Mouse (Mus musculus) brain, adult 2 months (tissue): ENCODE results near the gene Iqsec2.

Experiments
- DNase-seq: peaks from one replicate; pipeline ENCODE4 v3.0.0; 2011; ENCODE audit warnings: low read depth, low spot score

Gene Iqsec2

GRCm38 (mm10) chrX:152143941-152144741, at the start of gene Iqsec2:
Gene Iqsec2 (plus strand): TSS chrX:152144268.
- peak; percentile 46 for DNase-seq

- peak; percentile 36 for DNase-seq
These were observed 46.5 kb upstream of the Iqsec2 start for GRCm38 (mm10) chrX:152097572-152097971.

- no peak for DNase-seq
These were observed 22.4 kb upstream of the Iqsec2 start for GRCm38 (mm10) chrX:152121687-152122086.

GRCm38 (mm10) chrX:152130777-152131176, 13.3 kb upstream of the Iqsec2 start:
- peak; percentile 77 for DNase-seq

GRCm38 (mm10) chrX:152132029-152132428, 12.0 kb upstream of the Iqsec2 start:
- DNase-seq = peak; percentile 6

GRCm38 (mm10) chrX:152135195-152135594, 8.9 kb upstream of the Iqsec2 start:
- no peak for DNase-seq

GRCm38 (mm10) chrX:152144742-152145214, 710 bp downstream of the Iqsec2 start:
- peak; percentile 31 for DNase-seq

GRCm38 (mm10) chrX:152146150-152146549, 2.1 kb downstream of the Iqsec2 start:
- peak; percentile 89 for DNase-seq

GRCm38 (mm10) chrX:152146691-152147090, 2.6 kb downstream of the Iqsec2 start:
- peak; percentile 57 for DNase-seq

GRCm38 (mm10) chrX:152147451-152148116, 3.5 kb downstream of the Iqsec2 start:
- peak; percentile 91 for DNase-seq

- peak; percentile 86 for DNase-seq
These were observed 4.6 kb downstream of the Iqsec2 start for GRCm38 (mm10) chrX:152148706-152149105.

GRCm38 (mm10) chrX:152151709-152152108, 7.6 kb downstream of the Iqsec2 start:
- peak; percentile 76 for DNase-seq

- DNase-seq = no peak
These were observed 14.2 kb downstream of the Iqsec2 start for GRCm38 (mm10) chrX:152158294-152158693.

GRCm38 (mm10) chrX:152161404-152161803, 17.3 kb downstream of the Iqsec2 start:
- DNase-seq = peak; percentile 88

- DNase-seq = no peak
These were observed 20.0 kb downstream of the Iqsec2 start for GRCm38 (mm10) chrX:152164061-152164460.

- DNase-seq = no peak
These were observed 22.1 kb downstream of the Iqsec2 start for GRCm38 (mm10) chrX:152166161-152166560.

- DNase-seq = peak; percentile 60
These were observed 24.5 kb downstream of the Iqsec2 start for GRCm38 (mm10) chrX:152168521-152168920.

GRCm38 (mm10) chrX:152171041-152172026, 27.3 kb downstream of the Iqsec2 start:
- DNase-seq = peak; percentile 77

GRCm38 (mm10) chrX:152172487-152172935, 28.4 kb downstream of the Iqsec2 start:
- DNase-seq = peak; percentile 90

- DNase-seq = peak; percentile 72
These were observed 31.2 kb downstream of the Iqsec2 start for GRCm38 (mm10) chrX:152175284-152175683.

- peak; percentile 90 for DNase-seq
These were observed 33.8 kb downstream of the Iqsec2 start for GRCm38 (mm10) chrX:152177897-152178296.
